Mouse (Mus musculus) lung, adult 2 months (tissue): Measurements from ENCODE around the gene Elob. TPM values are rescaled to one million over a fixed set of nuclear protein-coding genes. Genes with fewer than 3 reads are reported as not detected.

Source experiments
- DNase-seq: peaks from one replicate; pipeline ENCODE4 v3.0.0; 2022
- H3K4me1 ChIP-seq: fragments of 200-500 bp; 2 replicates; pipeline ENCODE4 v1.6.1; 2011; ENCODE audit warnings: low read length; ENCODE audit not compliant: control insufficient read depth, insufficient read depth
- H3K4me3 ChIP-seq: fragments of 200-500 bp; replicated peaks from 2 replicates; pipeline ENCODE3; 2011; ENCODE audit warnings: low read depth, mild to moderate bottlenecking, control low read depth, low read length; ENCODE audit errors: extremely low read depth
- CTCF ChIP-seq: fragments of 200-500 bp; IDR thresholded peaks from 2 replicates; pipeline ENCODE4 v1.5.1; 2011; ENCODE audit warnings: mild to moderate bottlenecking, low read length, control low read depth; ENCODE audit not compliant: insufficient read depth
- POLR2A ChIP-seq: fragments of 200-500 bp; IDR thresholded peaks from 2 replicates; pipeline ENCODE4 v1.6.1; 2011; ENCODE audit warnings: low read depth, mild to moderate bottlenecking, control low read depth, low read length, borderline replicate concordance; ENCODE audit errors: extremely low read depth
- WGBS: fragments of 180-500 bp; shearing (Covaris S2); methylation state at CpG from one replicate; pipeline ENCODE4 v1.1.7; 2018; 5-methylcytosine and 5-hydroxymethylcytosine counted together
- polyA plus RNA-seq: library from polyadenylated mRNA; depleted of rRNA; stranded (reverse); fragments of >200 nt; gene quantifications from 2 replicates; pipeline ENCODE4 v1.2.3, GENCODE M21; 2012; rRNA removed

Gene Elob
- polyA plus RNA-seq, 1 experiment, result 470 TPM

GRCm38 (mm10) chr17:23789749-23790268 lies 39.1 kb downstream of the Elob start:
- WGBS, result 29% methylated on average over 8 of the region's 8 CpGs
- Histone ChIP-seq H3K4me3 (no peak overlapping the region), H3K4me1 (peaks cover 9% of the 10 kb centered on the region)
- no peak for TF ChIP-seq CTCF
- no peak for TF ChIP-seq POLR2A
- DNase-seq, result no peak

GRCm38 (mm10) chr17:23788973-23789372 lies 40.0 kb downstream of the Elob start:
- DNase-seq, result no peak
- TF ChIP-seq CTCF (no peak), POLR2A (no peak)
- Histone ChIP-seq H3K4me1 (peaks cover 9% of the 10 kb centered on the region), H3K4me3 (no peak overlapping the region)
- WGBS, result 94% methylated on average over 4 of the region's 4 CpGs

- WGBS, result 19% methylated on average over 13 of the region's 13 CpGs
These were observed 42.4 kb downstream of the Elob start for GRCm38 (mm10) chr17:23786510-23786931.

GRCm38 (mm10) chr17:23785561-23786471 lies 43.1 kb downstream of the Elob start, which contains the start of gene Flywch2:
Gene Flywch2, minus strand, starts transcription at chr17:23786081.
- TF ChIP-seq CTCF (no peak), POLR2A (no peak)
- WGBS, result 7% methylated on average over 43 of the region's 43 CpGs
- Histone ChIP-seq H3K4me3 (peak within 1 kb of the TSS; percentile 53), H3K4me1 (peaks cover 7% of the 10 kb centered on the region)
- DNase-seq, result peak; percentile 76

More at GRCm38 (mm10) chr17:23786510-23786931, 42.4 kb downstream of the Elob start:
- Histone ChIP-seq H3K4me1 (peaks cover 9% of the 10 kb centered on the region), H3K4me3 (peak overlapping the region; percentile 27)
- TF ChIP-seq POLR2A (no peak), CTCF (no peak)
- DNase-seq, result no peak

GRCm38 (mm10) chr17:23783352-23783751 lies 45.6 kb downstream of the Elob start:
- TF ChIP-seq POLR2A (no peak), CTCF (no peak)
- no peaks in the 10 kb centered on the region for H3K4me1 ChIP-seq
- DNase-seq, result no peak
- H3K4me3 ChIP-seq, result no peak overlapping the region

- Histone ChIP-seq H3K4me3 (no peak overlapping the region), H3K4me1 (no peaks in the 10 kb centered on the region)
- TF ChIP-seq CTCF, result no peak
- 0 out of 2 replicates have a peak, but pooled peaks have one; percentile 16 for TF ChIP-seq POLR2A
- WGBS, result 33% methylated on average over 2 of the region's 2 CpGs
- DNase-seq, result no peak
These were observed 50.5 kb downstream of the Elob start for GRCm38 (mm10) chr17:23778447-23778846.

GRCm38 (mm10) chr17:23777141-23777540 lies 51.8 kb downstream of the Elob start:
- no peak for DNase-seq
- Histone ChIP-seq H3K4me1 (no peaks in the 10 kb centered on the region), H3K4me3 (no peak overlapping the region)
- TF ChIP-seq POLR2A, result no peak
- no peak for TF ChIP-seq CTCF
- whole genome bisulfite sequencing, result 70% methylated on average over 2 of the region's 2 CpGs

GRCm38 (mm10) chr17:23776216-23776615 lies 52.7 kb downstream of the Elob start:
- TF ChIP-seq POLR2A (no peak), CTCF (no peak)
- WGBS, result 81% methylated on average over 10 of the region's 10 CpGs

More at GRCm38 (mm10) chr17:23776216-23776615, 52.7 kb downstream of the Elob start:
- H3K4me3 ChIP-seq, result no peak overlapping the region
- DNase-seq, result no peak
- no peaks in the 10 kb centered on the region; the same call in 1 of the 2 replicates for H3K4me1 ChIP-seq

Other genes starting within 250 kb of the Elob start
- 14.9 and 15.2 TPM in 2 replicates for gene Zfp13, start 229.6 kb downstream of the Elob start, polyA plus RNA-seq
- gene Zscan10, start 228.3 kb downstream of the Elob start, polyA plus RNA-seq, result 0.06 TPM in 1 of 2 replicates, not detected in the other
- 0.70 and 1.0 TPM in 2 replicates for gene Mmp25, start 183.9 kb downstream of the Elob start, polyA plus RNA-seq
- 4.0 and 6.8 TPM in 2 replicates for gene Bicdl2, start 168.6 kb downstream of the Elob start, polyA plus RNA-seq
- 284 and 321 TPM in 2 replicates for gene Hcfc1r1, start 155.5 kb downstream of the Elob start, polyA plus RNA-seq
- gene Thoc6, start 155.3 kb downstream of the Elob start, polyA plus RNA-seq, result 18.1 and 20.6 TPM in 2 replicates
- gene Tnfrsf12a, start 151.7 kb downstream of the Elob start, polyA plus RNA-seq, result 32.4 and 39.7 TPM in 2 replicates
- gene Cldn6, start 149.9 kb downstream of the Elob start, polyA plus RNA-seq, result 0.57 and 0.86 TPM in 2 replicates
- gene Cldn9, start 145.1 kb downstream of the Elob start, polyA plus RNA-seq, result 0.07 and 0.08 TPM in 2 replicates
- gene 1520401A03Rik, start 106.4 kb downstream of the Elob start, polyA plus RNA-seq, result not detected in 2 replicates
- 21.8 and 25.3 TPM in 2 replicates for gene Pkmyt1, start 102.8 kb downstream of the Elob start, polyA plus RNA-seq
- gene Paqr4, start 88.3 kb downstream of the Elob start, polyA plus RNA-seq, result 59.8 and 63.5 TPM in 2 replicates
- 0.81 and 1.1 TPM in 2 replicates for gene Kremen2, start 83.3 kb downstream of the Elob start, polyA plus RNA-seq
- 37.1 and 39.1 TPM in 2 replicates for gene Flywch1, start 57.5 kb downstream of the Elob start, polyA plus RNA-seq
- gene Flywch2, start 43.1 kb downstream of the Elob start, polyA plus RNA-seq, result 8.0 and 8.8 TPM in 2 replicates
- 538 and 681 TPM in 2 replicates for gene Srrm2, start 38.6 kb downstream of the Elob start, polyA plus RNA-seq
- not detected in 2 replicates for gene Prss33, start 6.9 kb upstream of the Elob start, polyA plus RNA-seq
- gene Prss32, start 14.7 kb upstream of the Elob start, polyA plus RNA-seq, result 5.1 TPM in 1 of 2 replicates, not detected in the other
- 0.66 and 0.78 TPM in 2 replicates for gene Prss41, start 15.0 kb upstream of the Elob start, polyA plus RNA-seq
- gene Prss21, start 38.9 kb upstream of the Elob start, polyA plus RNA-seq, result not detected in 2 replicates
- not detected in 2 replicates for gene Dcpp1, start 51.7 kb upstream of the Elob start, polyA plus RNA-seq
- not detected in 2 replicates for gene Dcpp2, start 51.7 kb upstream of the Elob start, polyA plus RNA-seq
- not detected in 2 replicates for gene Dcpp3, start 88.3 kb upstream of the Elob start, polyA plus RNA-seq
- not detected in 2 replicates for gene Sbp, start 112.5 kb upstream of the Elob start, polyA plus RNA-seq
- not detected in 2 replicates for gene Sbpl, start 126.1 kb upstream of the Elob start, polyA plus RNA-seq
- 1.5 and 2.7 TPM in 2 replicates for gene Prss30, start 151.4 kb upstream of the Elob start, polyA plus RNA-seq
- 0.11 and 0.96 TPM in 2 replicates for gene Prss22, start 169.0 kb upstream of the Elob start, polyA plus RNA-seq
- 0.24 and 12.9 TPM in 2 replicates for gene Prss27, start 209.0 kb upstream of the Elob start, polyA plus RNA-seq
- gene Kctd5, start 244.3 kb upstream of the Elob start, polyA plus RNA-seq, result 28.4 and 30.3 TPM in 2 replicates